Mouse (Mus musculus) stomach, postnatal 0 days (tissue): ENCODE data around the gene Gad2. TPM values are rescaled to one million over a fixed set of nuclear protein-coding genes. Genes with fewer than 3 reads are reported as not detected.
A peak's percentile ranks its signal among the peaks of the same experiment; 100 is the strongest.

ENCODE experiments used
- ATAC-seq: fragments of 200-750 bp; cut with Nextera tagmentation; 2 replicates; pipeline ENCODE4 v1.8.0; 2017; ENCODE audit not compliant: low FRiP score, low TSS enrichment
- DNase-seq: peaks from one replicate; pipeline ENCODE4 v3.0.0-alpha.2; 2016; ENCODE audit warnings: low spot score
- H3K27ac ChIP-seq: fragments of 300-500 bp; sonication (generic); replicated peaks from 2 replicates; pipeline ENCODE4 v1.5.1; 2014; ENCODE audit warnings: mild to moderate bottlenecking, control low read depth
- H3K27me3 ChIP-seq: fragments of 300-500 bp; sonication (generic); 2 replicates; pipeline ENCODE4 v1.6.1; 2014; ENCODE audit warnings: low read length; ENCODE audit not compliant: control insufficient read depth, insufficient read depth
- H3K36me3 ChIP-seq: fragments of 300-500 bp; sonication (generic); 2 replicates; pipeline ENCODE4 v1.6.1; 2014; ENCODE audit warnings: low read length, mixed read lengths; ENCODE audit not compliant: control insufficient read depth, insufficient read depth
- H3K4me1 ChIP-seq: fragments of 300-500 bp; sonication (generic); replicated peaks from 2 replicates; pipeline ENCODE4 v1.6.1; 2014; ENCODE audit warnings: antibody characterized with exemption; ENCODE audit not compliant: control insufficient read depth, insufficient read depth
- H3K4me2 ChIP-seq: fragments of 300-500 bp; sonication (generic); replicated peaks from 2 replicates; pipeline ENCODE4 v1.6.1; 2014; ENCODE audit warnings: low read depth, mild to moderate bottlenecking, control low read depth, moderate library complexity
- H3K4me3 ChIP-seq: fragments of 300-500 bp; sonication (generic); 2 replicates; pipeline ENCODE4 v1.5.1; 2014; ENCODE audit warnings: low read depth, low read length, control low read depth
- H3K9ac ChIP-seq: fragments of 300-500 bp; sonication (generic); 2 replicates; pipeline ENCODE4 v1.6.1; 2014; ENCODE audit warnings: mild to moderate bottlenecking, low read length, control low read depth, mixed read lengths
- H3K9me3 ChIP-seq: fragments of 300-500 bp; sonication (generic); 2 replicates; pipeline ENCODE4 v1.6.1; 2016; ENCODE audit warnings: low read length; ENCODE audit not compliant: control insufficient read depth
- CTCF ChIP-seq: IDR thresholded peaks from 2 replicates; pipeline ENCODE4 v1.5.1; 2016; ENCODE audit warnings: antibody characterized with exemption, low read depth, mild to moderate bottlenecking, moderate library complexity
- EP300 ChIP-seq: optimal IDR thresholded peaks from 2 replicates; pipeline ENCODE3; 2016; ENCODE audit warnings: antibody characterized with exemption
- WGBS: fragments of 180-500 bp; shearing (Covaris S2); extraction: QIAGEN DNeasy Blood & Tissue Kit; methylation state at CpG from one replicate; pipeline ENCODE4 v1.1.7; 2014; 5-methylcytosine and 5-hydroxymethylcytosine counted together
- microRNA-seq: library from miRNA; unstranded; fragments of <30 nt; microRNA quantifications from one replicate; pipeline ENCODE4, GENCODE M21; 2016
- polyA plus RNA-seq: library from polyadenylated mRNA; unstranded; fragments of >200 nt; fragmentation: Nextera tagmentation; extraction: Ambion mirVana; gene quantifications from 2 replicates; pipeline ENCODE4 v1.2.1, GENCODE M21; 2015

Gene Gad2
- polyA plus RNA-seq, 1 experiment from 2014 or later = 0.05 TPM

DNA sequence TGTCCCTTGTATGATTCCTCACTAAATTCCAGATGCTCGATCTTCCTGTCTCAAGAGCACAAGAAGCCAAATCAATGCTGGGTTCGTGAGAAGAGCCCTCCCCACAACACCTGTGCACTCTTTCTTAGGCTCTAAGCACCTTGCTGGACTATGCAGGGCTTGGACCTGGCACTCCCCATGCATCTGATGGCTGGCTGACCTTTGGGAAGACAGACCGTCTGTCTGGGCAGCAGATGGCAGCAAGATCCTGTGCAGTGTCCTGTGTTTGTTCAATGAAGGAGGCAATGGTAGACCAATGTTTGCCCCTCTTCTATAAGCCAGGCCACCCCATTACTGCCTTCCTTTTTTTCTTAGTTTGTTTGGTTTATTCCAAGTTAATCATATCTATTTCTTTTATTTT is 119.2 kb downstream of the Gad2 start:
- no peak overlapping the region for H3K9ac ChIP-seq
- ATAC-seq = no peak
- no peak overlapping the region for H3K27ac ChIP-seq
- H3K27me3 ChIP-seq = no peaks in the 10 kb centered on the region
- H3K9me3 ChIP-seq = no peaks in the 10 kb centered on the region
- 53% methylated on average over 3 of the region's 3 CpGs for WGBS
- no peak for DNase-seq
- no peak overlapping the region for H3K4me2 ChIP-seq
- H3K4me3 ChIP-seq = no peak overlapping the region
- no peaks in the 10 kb centered on the region for H3K4me1 ChIP-seq
- TF ChIP-seq EP300 (no peak), CTCF (peak; percentile 40)
- H3K36me3 ChIP-seq = no peaks in the 10 kb centered on the region

Small RNA genes lying within 50 kb of the gene (microRNA-seq; reads per million reads assigned to microRNA genes)
- not detected for gene Gm23636
- not detected for gene Mir3967

Other genes starting within 250 kb of the Gad2 start
- 0.79 and 1.5 TPM in 2 replicates for gene Apbb1ip, start 151.9 kb downstream of the Gad2 start, polyA plus RNA-seq